Mouse (Mus musculus) heart, adult 2 months (tissue): Measurements from ENCODE around the gene Ankrd13d. TPM values are rescaled to one million over a fixed set of nuclear protein-coding genes. Genes with fewer than 3 reads are reported as not detected.

ENCODE experiments used
- DNase-seq, 2 experiments: peaks; one replicate each; pipeline ENCODE4 v3.0.0; 2021
- H3K27ac ChIP-seq: fragments of 200-600 bp; 2 replicates; pipeline ENCODE4 v1.8.1; 2022
- H3K27me3 ChIP-seq: fragments of 200-500 bp; 2 replicates; pipeline ENCODE4 v1.6.1; 2012; ENCODE audit warnings: mild to moderate bottlenecking, low read length, inconsistent platforms, mixed read lengths; ENCODE audit not compliant: control insufficient read depth, insufficient read depth
- H3K36me3 ChIP-seq: fragments of 200-500 bp; 2 replicates; pipeline ENCODE4 v1.6.1; 2012; ENCODE audit warnings: low read length, inconsistent platforms; ENCODE audit not compliant: control insufficient read depth, insufficient read depth
- H3K4me1 ChIP-seq: fragments of 200-500 bp; 2 replicates; pipeline ENCODE4 v1.6.1; 2011; ENCODE audit warnings: low read length; ENCODE audit not compliant: control insufficient read depth, insufficient read depth
- H3K4me3 ChIP-seq: fragments of 200-600 bp; 2 replicates; pipeline ENCODE4 v1.8.1; 2022
- H3K79me2 ChIP-seq: fragments of 200-500 bp; replicated peaks from 2 replicates; pipeline ENCODE4 v1.6.1; 2012; ENCODE audit warnings: mild to moderate bottlenecking, inconsistent platforms, low read length, moderate library complexity, mixed read lengths; ENCODE audit not compliant: control insufficient read depth, insufficient read depth
- H3K9ac ChIP-seq: fragments of 200-500 bp; 2 replicates; pipeline ENCODE4 v1.6.1; 2012; ENCODE audit warnings: low read depth, mild to moderate bottlenecking, control low read depth, inconsistent platforms, low read length, mixed read lengths
- CTCF ChIP-seq: fragments of 200-600 bp; IDR thresholded peaks from 2 replicates; pipeline ENCODE4 v1.8.1; 2022; ENCODE audit warnings: antibody characterized with exemption, mild to moderate bottlenecking, moderate library complexity
- EP300 ChIP-seq: fragments of 200-500 bp; IDR thresholded peaks from 2 replicates; pipeline ENCODE4 v1.6.1; 2011; ENCODE audit warnings: low read depth, low read length, control low read depth; ENCODE audit not compliant: insufficient read depth
- POLR2A ChIP-seq: fragments of 200-500 bp; IDR thresholded peaks from 2 replicates; pipeline ENCODE4 v1.6.1; 2011; ENCODE audit warnings: mild to moderate bottlenecking, low read depth, low read length, control low read depth; ENCODE audit not compliant: insufficient read depth
- WGBS: fragments of 180-500 bp; shearing (Covaris S2); methylation state at CpG from one replicate; pipeline ENCODE4 v1.1.7; 2018; 5-methylcytosine and 5-hydroxymethylcytosine counted together
- intact Hi-C: fragments of 180-260 bp; cut with DNase I; formaldehyde crosslinking; loops from one replicate; pipeline ENCODE4 v1.15.1; 2025
- polyA plus RNA-seq: library from polyadenylated mRNA; depleted of rRNA; stranded (reverse); fragments of >200 nt; gene quantifications from 2 replicates; pipeline ENCODE4 v1.2.3, GENCODE M21; 2012
- total RNA-seq, 2 experiments: library from RNA; stranded (reverse); gene quantifications; 2 replicates each; pipeline ENCODE4 v1.2.3; 2021

The Ankrd13d gene
- total and polyA plus RNA-seq, 3 experiments = 0.34 to 1.4 (median 0.60) TPM

GRCm38 (mm10) chr19:4229451-4230076 is 53.4 kb downstream of the Ankrd13d start:
- 80% methylated on average over 9 of the region's 9 CpGs for WGBS
- H3K27me3 ChIP-seq = no peaks in the 10 kb centered on the region
- no peaks in the 10 kb centered on the region for H3K79me2 ChIP-seq
- H3K4me1 ChIP-seq = peaks cover 10% of the 10 kb centered on the region
- no peak overlapping the region for H3K4me3 ChIP-seq
- TF ChIP-seq POLR2A = no peak
- TF ChIP-seq CTCF = no peak
- TF ChIP-seq EP300 = no peak
- DNase-seq = no peak
- H3K36me3 ChIP-seq = no peaks in the 10 kb centered on the region
- H3K9ac ChIP-seq = no peak overlapping the region
- H3K27ac ChIP-seq = peak overlapping the region; percentile 59; the same call in 1 of the 2 replicates
- intact Hi-C loops = loop anchor here (2.0 to 5.0 kb wide), 4 partner anchors 59 to 212 kb away; partner anchors contain the start of gene Aip

DNA sequence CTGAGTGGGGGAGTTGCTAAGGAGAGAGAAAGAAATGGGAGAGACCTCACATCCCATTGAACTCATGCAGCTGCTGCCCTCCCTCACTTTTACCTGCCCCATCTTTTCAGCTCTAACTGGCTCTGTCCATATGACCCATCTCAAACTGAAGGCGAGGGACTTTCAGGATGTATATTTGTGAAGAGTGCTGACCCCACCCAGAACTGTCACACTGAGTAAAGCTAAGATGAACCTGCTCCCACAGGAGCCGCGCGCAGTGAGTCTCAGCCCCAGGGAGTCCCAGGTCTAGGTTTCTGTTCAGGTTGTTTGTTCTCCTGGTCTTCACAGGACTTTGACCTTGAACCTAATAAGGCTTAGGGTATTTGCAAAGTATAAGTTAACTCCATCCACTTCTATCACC is 54.0 kb downstream of the Ankrd13d start:
- DNase-seq = no peak
- peaks cover 10% of the 10 kb centered on the region for H3K4me1 ChIP-seq
- no peaks in the 10 kb centered on the region for H3K27me3 ChIP-seq
- 86% methylated on average over 4 of the region's 4 CpGs for WGBS
- no peaks in the 10 kb centered on the region for H3K79me2 ChIP-seq
- H3K36me3 ChIP-seq = no peaks in the 10 kb centered on the region
- no peak overlapping the region for H3K27ac ChIP-seq
- H3K9ac ChIP-seq = no peak overlapping the region
- H3K4me3 ChIP-seq = no peak overlapping the region
- TF ChIP-seq POLR2A (no peak), EP300 (no peak), CTCF (no peak)
- intact Hi-C loops = loop anchor here (1.0 to 5.0 kb wide), 6 partner anchors 22 to 212 kb away; partner anchors contain the start of gene Aip

DNA sequence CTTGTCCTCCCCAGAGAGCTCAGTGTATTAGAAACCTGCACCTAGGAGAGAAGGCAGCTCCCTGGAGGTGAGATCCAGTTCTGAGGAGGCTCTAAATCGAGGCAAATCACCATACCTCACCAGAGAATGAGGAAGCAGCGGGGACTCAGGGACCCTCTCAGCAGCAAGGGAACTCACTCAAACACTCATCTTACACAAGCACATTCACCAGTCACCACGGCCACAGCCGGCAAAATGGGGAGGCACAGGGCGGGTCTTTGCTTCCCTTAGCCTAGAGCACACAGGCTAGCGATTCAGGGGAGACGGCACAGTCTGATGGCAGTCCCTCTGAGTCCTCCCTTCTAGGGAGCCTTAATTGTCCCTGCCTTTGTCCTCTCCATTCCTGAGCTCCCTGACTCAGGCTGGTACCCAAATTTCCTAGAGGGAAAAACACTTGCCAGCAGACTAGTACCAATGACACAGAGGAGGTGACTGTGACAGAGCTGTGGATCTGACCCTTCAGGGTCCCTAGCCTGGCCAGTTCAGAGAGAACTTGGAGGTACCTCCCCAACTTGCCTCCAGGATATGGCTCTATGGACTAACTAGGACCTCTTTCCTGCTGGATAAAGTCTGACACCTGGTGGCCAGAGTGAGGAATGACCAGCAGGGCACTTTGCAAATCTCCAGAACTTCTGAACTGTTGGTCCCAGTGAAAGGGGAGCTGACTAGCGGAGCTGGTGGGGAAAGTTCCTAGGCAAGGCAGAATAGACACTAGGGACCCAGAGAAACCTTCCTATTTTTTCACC is 54.9 kb downstream of the Ankrd13d start:
- no peaks in the 10 kb centered on the region for H3K27me3 ChIP-seq

GRCm38 (mm10) chr19:4227446-4227845 is 55.5 kb downstream of the Ankrd13d start:
- Histone ChIP-seq H3K4me1 (peaks cover 9% of the 10 kb centered on the region), H3K27ac (no peak overlapping the region), H3K79me2 (no peaks in the 10 kb centered on the region), H3K36me3 (no peaks in the 10 kb centered on the region), H3K4me3 (no peak overlapping the region), H3K9ac (no peak overlapping the region), H3K27me3 (no peaks in the 10 kb centered on the region)
- no peak for DNase-seq
- no peak for TF ChIP-seq POLR2A
- TF ChIP-seq CTCF = no peak
- TF ChIP-seq EP300 = no peak
- intact Hi-C loops = loop anchor here (5.0 kb wide), 3 partner anchors 100 to 210 kb away; partner anchors contain the start of gene Aip
- WGBS = 64% methylated on average over 5 of the region's 5 CpGs

More for the DNA sequence above, 54.9 kb downstream of the Ankrd13d start:
- Histone ChIP-seq H3K79me2 (no peaks in the 10 kb centered on the region), H3K36me3 (no peaks in the 10 kb centered on the region), H3K9ac (no peak overlapping the region), H3K4me3 (no peak overlapping the region), H3K27ac (no peak overlapping the region), H3K4me1 (peaks cover 10% of the 10 kb centered on the region)
- TF ChIP-seq EP300 (peak; percentile 94), POLR2A (no peak), CTCF (no peak; the same call in none of the 2 replicates)
- DNase-seq = peak; percentile 72 to 77
- intact Hi-C loops = loop anchor here (1.0 to 5.0 kb wide), 6 partner anchors 21 to 211 kb away; partner anchors contain the start of gene Aip
- WGBS = 18% methylated on average over 8 of the region's 8 CpGs

- DNase-seq = peak in 1 of 2 experiments; percentile 8
- 89% methylated on average over 7 of the region's 7 CpGs for WGBS
- H3K9ac ChIP-seq = no peak overlapping the region
- no peak overlapping the region for H3K27ac ChIP-seq
- no peak for TF ChIP-seq EP300
- no peak for TF ChIP-seq POLR2A
- TF ChIP-seq CTCF = no peak
- peaks cover 6% of the 10 kb centered on the region; the same call in 1 of the 2 replicates for H3K4me1 ChIP-seq
- H3K79me2 ChIP-seq = no peaks in the 10 kb centered on the region
- H3K27me3 ChIP-seq = no peaks in the 10 kb centered on the region
- no peak overlapping the region for H3K4me3 ChIP-seq
- intact Hi-C loops = loop anchor here (5.0 kb wide), 3 partner anchors 99 to 209 kb away; partner anchors contain the start of gene Aip
- no peaks in the 10 kb centered on the region for H3K36me3 ChIP-seq
These were observed 56.2 kb downstream of the Ankrd13d start for GRCm38 (mm10) chr19:4226779-4227178.

GRCm38 (mm10) chr19:4222165-4222564 is 60.8 kb downstream of the Ankrd13d start:
- Histone ChIP-seq H3K79me2 (no peaks in the 10 kb centered on the region), H3K4me1 (peaks cover 5% of the 10 kb centered on the region; the same call in 1 of the 2 replicates), H3K9ac (no peak overlapping the region), H3K27ac (no peak overlapping the region), H3K4me3 (no peak overlapping the region), H3K27me3 (no peaks in the 10 kb centered on the region), H3K36me3 (no peaks in the 10 kb centered on the region)
- WGBS = 80% methylated on average over 11 of the region's 11 CpGs
- no peak for DNase-seq
- intact Hi-C loops = no loop called here
- TF ChIP-seq POLR2A (no peak), CTCF (no peak), EP300 (no peak)
